Mouse (Mus musculus): ENCODE results near the gene Gria4.

GRCm38 (mm10) chr9:4506086-4506485 is 289.9 kb downstream of the Gria4 start:
- TF ChIP-seq POLR2A (IDR thresholded peaks at IDR 0.05; ENCODE audit: extremely low read depth, insufficient read depth, low read length) = no peak
- no peak for TF ChIP-seq CTCF (IDR thresholded peaks at IDR 0.05; ENCODE audit: extremely low read depth, insufficient read depth, low read length)

Measured in cortical plate, adult 2 months (tissue).